In the genomic region with DNA sequence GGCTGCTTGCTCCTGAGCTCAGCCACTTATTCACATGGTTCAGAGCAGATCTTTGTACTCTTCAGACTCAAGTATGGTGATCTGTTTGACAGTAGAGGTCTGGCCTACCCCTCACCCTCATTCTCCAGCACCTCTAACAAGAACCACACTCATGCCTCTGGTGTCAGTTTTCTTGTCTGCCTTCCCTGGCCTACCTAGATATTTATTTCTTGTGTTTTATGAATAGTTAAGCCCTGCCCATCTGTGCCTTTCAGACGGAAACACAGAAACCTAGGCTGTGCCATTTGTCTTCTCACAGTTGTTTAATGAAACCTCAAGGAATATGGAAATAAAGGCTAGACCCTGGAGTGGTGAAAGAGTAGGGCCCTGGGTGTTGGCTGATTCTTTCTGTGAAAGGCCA, we compare ENCODE assay signal across 24 mouse cellular contexts. TPM values are rescaled to one million over a fixed set of nuclear protein-coding genes. Genes with fewer than 3 reads are reported as not detected.
"Had no signal": no experiment of that assay in that cellular context is flagged by ENCODE, and none has a peak within 500 bp of the region (broad histone marks: within the 10 kb centered on the region; RNA-seq: fewer than 3 reads in every experiment).

No protein-coding gene starts in this region.

- H3K4me3 ChIP-seq: neural tube, embryonic 13.5 days; neural tube, embryonic 15.5 days; stomach, embryonic 15.5 days had no signal

- H3K4me2 ChIP-seq: neural tube, embryonic 13.5 days; neural tube, embryonic 15.5 days; stomach, embryonic 15.5 days had no signal

- DNase-seq: retina, postnatal 1 day; right cerebral cortex, adult 18-20 months; right cerebral cortex, postnatal 14 days; right cerebral cortex, postnatal 25 days; right cerebral cortex, postnatal 4 days; spleen, adult 18-20 months; thymus, adult 18-20 months; thymus, adult 2 months; thymus, postnatal 14 days; thymus, postnatal 25 days; thymus, postnatal 36 days; thymus, postnatal 4 days had no signal

- H3K9ac ChIP-seq: neural tube, embryonic 13.5 days; neural tube, embryonic 15.5 days; stomach, embryonic 15.5 days had no signal

- H3K9me3 ChIP-seq: neural tube, embryonic 13.5 days; neural tube, embryonic 15.5 days; stomach, embryonic 15.5 days had no signal

- H3K27ac ChIP-seq: neural tube, embryonic 13.5 days; neural tube, embryonic 15.5 days; stomach, embryonic 15.5 days; stomach, postnatal 0 days had no signal

RNA-seq across cellular contexts. Expression of gene 3110082J24Rik, which starts 12.1 kb away (rescaled TPM):
- total RNA-seq: neutrophil, adult 5-6 weeks had no signal
- polyA plus RNA-seq: small intestine, adult 2 months; spleen, adult 2 months; stomach, embryonic 14.5 days; stomach, embryonic 15.5 days; stomach, embryonic 16.5 days; stomach, postnatal 0 days; testis, adult 2 months; thymus, adult 2 months; thymus, postnatal 0 days; urinary bladder, adult 2 months had no signal

RNA-seq across cellular contexts. Expression of gene Garem2, which starts 13.1 kb away (rescaled TPM):
- total RNA-seq: neutrophil, adult 5-6 weeks had no signal
- polyA plus RNA-seq: spleen, adult 2 months had no signal
